Mouse (Mus musculus) cerebellum, postnatal 4 days (tissue): Measurements from ENCODE around the gene Lsm3.

ENCODE experiments used
- DNase-seq, 2 experiments: peaks; one replicate each; pipeline ENCODE4 v3.0.0; 2022; ENCODE audit warnings: low spot score in 2 of 2, mixed read lengths in 1 of 2

Lsm3 gene

DNA sequence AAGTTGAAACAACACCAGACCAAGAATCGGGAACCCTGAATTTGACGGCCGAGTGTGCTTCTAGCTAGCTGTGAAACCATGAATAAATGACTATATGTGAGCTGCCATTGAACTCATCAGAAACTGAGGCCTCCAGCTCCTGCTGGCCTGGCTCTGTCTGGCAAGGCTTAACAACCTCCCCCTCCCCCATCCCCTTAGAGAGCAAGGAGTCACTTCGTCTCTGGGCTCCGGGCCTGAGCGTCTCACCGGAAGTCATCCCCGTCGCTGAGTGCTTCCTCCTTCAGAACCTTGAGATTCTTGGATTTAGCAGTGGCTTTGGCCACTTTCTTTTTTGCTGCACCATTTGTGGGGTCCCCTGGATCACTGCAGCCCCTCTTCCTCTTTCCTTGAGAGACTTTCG lies 5.5 kb upstream of the Lsm3 start:
- DNase-seq = no peak

GRCm38 (mm10) chr6:91514135-91514534 lies 1.6 kb upstream of the Lsm3 start:
- DNase-seq = no peak

- no peak for DNase-seq
Measured at GRCm38 (mm10) chr6:91514737-91515362, 878 bp upstream of the Lsm3 start.

DNA sequence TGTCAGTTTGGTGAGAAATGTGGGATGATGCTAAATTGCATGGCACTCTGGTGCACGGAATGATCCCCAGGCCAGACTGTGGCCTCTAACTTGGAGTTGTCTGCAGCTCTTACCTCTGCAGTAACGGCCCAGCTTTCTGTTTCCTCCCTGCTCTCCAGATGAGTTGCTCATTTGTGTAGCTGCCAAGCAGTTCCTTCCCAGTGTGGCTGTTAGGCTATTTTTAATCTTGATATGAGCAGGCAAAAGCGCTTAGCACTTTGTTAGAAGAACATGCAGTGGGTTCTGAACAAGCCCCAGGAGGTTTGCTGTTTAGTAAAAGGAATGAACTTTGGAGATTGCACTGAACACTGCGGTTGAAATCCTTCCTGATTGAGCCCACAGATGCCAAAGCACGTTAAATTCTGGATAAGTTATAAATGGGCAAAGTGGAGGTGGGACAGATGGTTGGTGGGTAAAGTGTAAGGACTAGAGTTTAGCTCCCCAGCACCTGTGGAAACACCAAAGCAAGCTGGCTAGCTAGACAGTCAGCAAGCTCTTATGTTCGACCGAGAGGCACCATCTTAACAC lies 2.8 kb downstream of the Lsm3 start:
- no peak for DNase-seq

- DNase-seq = no peak
Measured at GRCm38 (mm10) chr6:91522816-91523215, 7.1 kb downstream of the Lsm3 start.

GRCm38 (mm10) chr6:91525544-91525943 lies 9.8 kb downstream of the Lsm3 start:
- DNase-seq = no peak

DNA sequence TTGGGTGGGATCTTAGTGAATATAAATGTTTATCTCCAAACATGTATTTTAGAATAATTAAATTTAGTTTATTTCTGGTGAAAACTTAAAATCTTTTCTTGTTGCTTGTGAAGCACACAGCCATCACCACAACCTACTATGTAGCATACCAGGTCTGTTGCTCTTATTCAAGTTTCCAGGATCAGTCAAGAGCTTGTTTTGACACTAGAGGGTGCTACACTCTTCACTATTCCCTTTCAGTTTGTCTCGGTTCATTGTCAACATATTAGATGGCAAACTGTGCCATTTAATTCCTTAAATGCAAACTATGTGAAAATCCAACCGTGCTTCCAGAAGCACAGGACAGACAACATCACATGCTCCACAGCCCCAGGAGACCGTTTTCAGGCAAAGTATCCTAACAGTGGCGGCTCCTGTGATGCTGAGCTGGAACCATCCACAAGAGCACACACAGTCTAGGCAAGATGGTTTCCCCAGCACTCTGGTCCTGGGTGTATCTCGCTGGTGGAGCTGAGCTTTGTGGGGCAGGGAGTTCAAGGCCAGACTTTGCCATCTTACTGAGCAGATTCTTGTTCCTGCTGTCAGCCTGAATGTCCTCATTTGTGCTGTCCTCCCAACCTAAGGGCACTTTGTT lies 11.6 kb downstream of the Lsm3 start:
- no peak for DNase-seq

DNA sequence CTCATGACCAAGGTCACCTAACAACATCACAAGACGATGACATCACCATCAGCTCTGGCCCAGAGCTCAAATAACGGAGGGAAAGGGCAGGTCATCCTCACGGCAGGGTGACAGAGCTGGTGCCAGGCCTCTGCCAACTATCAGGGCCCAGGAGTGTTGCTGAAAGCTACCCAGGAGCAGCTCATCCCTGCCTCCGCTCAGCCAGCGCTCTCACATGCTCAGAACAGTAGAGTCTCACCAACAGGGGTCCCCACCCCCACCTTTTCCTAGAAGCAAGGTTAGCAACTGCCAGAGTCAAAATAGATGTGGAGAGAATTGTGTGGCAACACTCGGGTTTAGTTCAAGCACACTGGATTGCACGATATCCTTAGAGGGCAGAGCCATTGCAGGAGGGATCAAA lies 12.5 kb downstream of the Lsm3 start:
- no peak for DNase-seq

DNA sequence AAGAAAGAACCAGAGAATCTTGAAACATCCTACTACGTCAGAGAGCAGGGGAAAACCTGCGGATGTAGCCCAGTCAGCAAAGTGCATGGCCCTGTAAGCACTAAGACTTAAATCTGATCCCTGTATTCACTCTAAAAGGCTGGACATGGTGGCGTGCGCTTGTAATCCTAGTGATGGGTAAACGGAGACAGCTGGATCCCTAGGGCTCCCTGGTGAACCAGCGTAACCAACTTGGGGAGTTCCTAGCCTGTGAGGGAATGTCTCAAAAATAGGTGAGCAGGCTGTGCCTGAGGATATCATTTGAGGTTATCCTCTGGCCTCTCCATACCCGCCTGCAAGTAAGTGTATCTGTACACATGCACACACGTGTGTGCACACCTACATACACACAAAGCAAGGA lies 14.9 kb downstream of the Lsm3 start:
- DNase-seq = no peak

DNA sequence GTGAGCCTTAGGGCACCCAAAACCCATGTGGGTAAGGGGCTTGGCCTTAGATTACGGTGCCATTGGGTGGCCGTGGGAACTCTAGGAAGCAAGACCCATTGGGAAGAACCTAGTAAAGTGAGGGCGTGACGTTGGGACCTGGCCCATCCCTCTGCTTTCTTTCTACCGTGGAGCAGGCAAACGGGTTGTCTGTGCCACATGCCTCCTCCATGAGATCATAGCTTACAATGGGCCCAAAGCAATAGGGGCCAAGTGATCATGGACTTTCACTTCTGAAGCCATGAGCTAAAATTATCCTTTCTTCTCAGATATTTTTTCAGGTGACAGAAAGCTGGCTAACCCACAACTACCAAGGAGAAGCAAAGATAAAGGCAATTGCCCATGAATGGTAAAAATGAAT lies 15.5 kb downstream of the Lsm3 start:
- DNase-seq = no peak

DNA sequence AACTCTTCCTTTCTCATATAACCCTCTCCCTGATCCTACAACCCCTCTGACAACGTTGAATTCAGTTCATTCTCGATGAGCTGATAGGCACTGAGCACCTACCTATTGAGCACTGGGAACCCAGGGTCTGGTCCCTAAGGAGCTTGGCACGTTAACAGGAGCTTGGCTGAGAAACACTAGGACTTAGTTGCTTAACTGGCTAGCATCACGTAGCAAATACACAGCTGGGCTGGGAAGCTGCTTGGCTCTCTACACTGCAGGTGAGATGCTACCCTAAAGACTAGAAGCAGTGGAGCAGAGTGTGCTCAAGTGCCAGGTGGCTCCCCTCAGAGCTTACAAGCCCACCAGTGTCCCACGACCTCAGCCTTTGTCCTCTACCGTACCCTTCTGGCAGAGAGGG lies 16.9 kb downstream of the Lsm3 start:
- no peak for DNase-seq

DNA sequence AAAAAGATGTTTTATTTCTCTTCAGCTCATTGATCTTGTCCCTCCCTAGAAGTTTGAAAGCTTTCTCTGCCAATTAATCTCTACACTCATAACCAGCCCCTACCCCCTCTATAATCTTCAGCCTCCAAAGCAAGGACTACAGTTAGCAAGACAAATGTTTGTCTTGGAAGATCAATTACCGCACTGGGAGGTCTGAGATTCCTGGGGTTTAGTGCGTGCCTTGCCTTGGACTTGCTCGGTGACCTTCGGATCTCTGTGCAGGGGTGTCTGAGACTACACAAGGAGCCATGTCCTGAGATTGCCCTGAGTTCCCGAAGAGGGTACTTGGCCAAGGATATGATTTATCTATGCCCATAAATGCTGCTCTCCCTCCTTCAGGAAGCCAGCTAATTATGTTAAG lies 17.6 kb downstream of the Lsm3 start:
- DNase-seq = no peak

- DNase-seq = no peak
Measured at GRCm38 (mm10) chr6:91533771-91534170, 18.0 kb downstream of the Lsm3 start.

- DNase-seq = no peak
Measured at GRCm38 (mm10) chr6:91534268-91534667, 18.5 kb downstream of the Lsm3 start.

DNA sequence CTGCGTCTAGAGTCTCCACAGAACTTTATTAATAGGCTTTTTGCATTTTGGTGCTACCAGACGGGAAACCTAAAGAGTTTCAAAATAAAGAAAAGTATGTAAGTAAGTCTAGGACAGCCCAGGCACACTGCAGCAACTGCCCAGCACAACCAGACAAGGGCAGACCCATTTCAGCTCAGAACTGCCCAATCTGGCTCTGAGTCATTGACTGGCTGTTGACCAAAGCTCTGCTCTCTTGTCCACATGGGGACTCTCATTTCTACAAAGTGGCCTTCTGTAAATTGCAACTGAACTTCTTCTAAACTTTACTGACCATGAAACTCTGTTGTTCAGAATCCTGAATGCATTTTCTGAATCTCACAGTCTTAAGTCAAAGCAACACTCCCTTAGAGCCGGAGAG lies 19.5 kb downstream of the Lsm3 start:
- DNase-seq = no peak

GRCm38 (mm10) chr6:91536047-91536765 lies 20.5 kb downstream of the Lsm3 start:
- no peak for DNase-seq

GRCm38 (mm10) chr6:91541276-91541675 lies 25.5 kb downstream of the Lsm3 start:
- DNase-seq = no peak

- DNase-seq = no peak
Measured at GRCm38 (mm10) chr6:91543056-91543455, 27.3 kb downstream of the Lsm3 start.

- DNase-seq = no peak
Measured at GRCm38 (mm10) chr6:91546241-91546884, 30.6 kb downstream of the Lsm3 start.

GRCm38 (mm10) chr6:91547313-91547712 lies 31.6 kb downstream of the Lsm3 start:
- DNase-seq = no peak

DNA sequence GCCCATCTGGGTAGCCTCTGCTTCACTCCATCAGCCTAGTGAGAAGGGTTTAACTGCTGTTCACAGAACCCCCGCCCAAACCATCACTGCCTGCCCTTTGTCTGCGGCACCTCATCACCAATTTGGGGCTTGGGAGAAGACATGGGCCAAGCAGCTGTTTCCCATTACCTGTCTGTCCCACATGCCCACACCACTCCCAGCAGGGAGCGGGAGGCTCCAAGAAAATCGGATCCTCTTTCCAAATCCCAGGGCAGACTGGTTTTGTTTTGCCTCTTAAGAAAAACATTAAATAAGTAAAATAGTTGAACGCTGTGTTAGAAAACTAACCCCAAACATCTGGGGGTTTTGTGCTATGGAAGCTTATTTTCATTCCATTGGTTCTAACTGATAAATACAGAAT lies 33.9 kb downstream of the Lsm3 start:
- no peak for DNase-seq

DNA sequence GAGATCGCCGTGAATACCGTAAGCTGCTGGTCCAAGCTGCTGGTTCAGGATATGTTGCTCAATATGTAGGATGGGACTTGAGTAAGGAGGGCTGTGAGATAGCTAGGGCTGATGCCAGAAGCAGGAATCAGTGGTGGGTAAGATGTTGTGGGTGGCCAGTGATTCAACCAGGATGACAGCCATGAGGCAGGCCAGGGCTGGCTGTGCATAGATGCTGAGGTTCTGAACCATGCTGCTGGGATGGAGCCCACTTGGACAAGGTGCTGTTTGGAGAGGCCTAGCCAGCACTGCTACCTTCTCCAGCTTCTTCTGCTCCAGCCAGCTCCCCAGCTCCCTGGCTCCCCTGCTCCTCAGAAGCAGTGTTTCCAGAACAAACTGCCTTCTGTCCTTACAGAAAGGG lies 35.9 kb downstream of the Lsm3 start:
- DNase-seq = no peak
